Mouse (Mus musculus): ENCODE results near the gene Plet1.

GRCm38 (mm10) chr9:50525585-50525984, 31.3 kb downstream of the Plet1 start:
- TF ChIP-seq CTCF (conservative IDR thresholded peaks at IDR 0.05; ENCODE audit: insufficient read depth, insufficient read length, low read depth, low read length) (no peak), POLR2A (IDR thresholded peaks at IDR 0.05; ENCODE audit: low read depth, low read length) (no peak)
